Mouse (Mus musculus): ENCODE data around the gene Gm10974. TPM values are rescaled to one million over a fixed set of nuclear protein-coding genes. Genes with fewer than 3 reads are reported as not detected.

Gm10974 gene
- not detected in 2 replicates for polyA plus RNA-seq (2012; rRNA removed)
- polyA plus RNA-seq (2014; fragmentation: Nextera tagmentation; extraction: Ambion mirVana), result not detected in 2 replicates

DNA sequence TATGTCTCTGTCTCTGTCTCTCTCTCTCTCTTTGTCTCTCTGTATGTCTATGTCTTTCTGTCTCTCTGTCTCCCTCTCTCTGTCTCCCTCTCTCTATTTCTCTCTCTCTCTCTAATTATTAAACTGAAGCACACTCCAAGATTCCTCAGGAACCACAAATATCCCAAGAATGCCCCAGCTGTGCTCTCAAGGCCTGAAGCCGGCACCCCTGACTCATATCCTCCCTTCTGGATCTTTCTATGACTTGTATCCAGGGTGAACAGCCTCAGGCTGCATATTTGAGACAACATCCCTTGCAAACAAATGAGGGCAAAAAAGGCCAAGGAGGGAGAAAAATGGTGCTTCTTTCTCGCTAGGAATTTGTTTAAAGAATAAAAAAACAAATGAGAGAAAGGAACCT, at the start of gene Gm10974:
TSS of gene Gm10974 (plus strand) at position 2 of the 400 bp plus-strand sequence.
- H3K27ac ChIP-seq (replicated peaks; ENCODE audit: low read depth, low read length), result no peak within 1 kb of the TSS
- no peak for ATAC-seq (ENCODE audit: low FRiP score, low read depth)

DNA sequence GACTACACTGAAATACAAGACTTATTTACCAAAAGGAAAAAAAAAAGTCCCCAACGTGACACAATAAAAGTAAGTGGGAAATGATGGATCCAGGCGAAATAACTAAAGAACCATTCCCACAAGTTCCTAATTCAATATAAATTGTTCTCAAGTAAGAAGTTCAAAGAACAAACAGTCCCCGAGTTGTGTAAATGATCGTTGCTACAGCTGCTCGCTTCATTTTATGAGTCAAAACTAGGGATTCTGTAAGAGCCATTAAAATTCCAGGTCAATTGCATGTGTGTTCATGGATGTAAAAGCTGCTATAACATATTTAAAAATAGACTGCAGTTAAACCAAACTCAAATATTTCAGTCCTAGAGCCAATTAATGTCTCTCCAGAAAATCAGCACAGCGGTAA, 47.6 kb upstream of the Gm10974 start:
- Histone ChIP-seq H3K27ac (replicated peaks; ENCODE audit: low read depth, low read length) (peak overlapping the region; percentile 52), H3K4me2 (replicated peaks; ENCODE audit: low read depth, low read length, severe bottlenecking) (no peak overlapping the region), H3K4me3 (replicated peaks; ENCODE audit: low read length) (no peak overlapping the region), H3K36me3 (ENCODE audit: control insufficient read depth, insufficient read depth, low read length) (no peaks in the 10 kb centered on the region), H3K9me3 (ENCODE audit: control insufficient read depth, low read length) (0 out of 2 replicates have a peak, but pooled peaks cover 4% of the 10 kb centered on the region), H3K9ac (ENCODE audit: low read depth, low read length, severe bottlenecking) (no peak overlapping the region), H3K27me3 (ENCODE audit: control insufficient read depth, insufficient read depth, low read length) (no peaks in the 10 kb centered on the region), H3K4me1 (ENCODE audit: control insufficient read depth, insufficient read depth, low read length) (peaks cover 27% of the 10 kb centered on the region)
- 29% methylated on average over 6 of the region's 6 CpGs for WGBS
- ATAC-seq (ENCODE audit: low FRiP score, low read depth) (peak; percentile 27; the same call in 1 of the 2 replicates), DNase-seq (ENCODE audit: low spot score) (peak; percentile 41)
- no peak for TF ChIP-seq POLR2A (IDR thresholded peaks at IDR 0.05; ENCODE audit: borderline replicate concordance, extremely low read depth, insufficient read depth, insufficient read length)

More for the DNA sequence above, at the start of gene Gm10974:
- Histone ChIP-seq H3K4me3 (replicated peaks; ENCODE audit: low read length) (no peak within 1 kb of the TSS), H3K27me3 (ENCODE audit: control insufficient read depth, insufficient read depth, low read length) (no peaks in the 10 kb centered on the region), H3K4me2 (replicated peaks; ENCODE audit: low read depth, low read length, severe bottlenecking) (no peak within 1 kb of the TSS), H3K36me3 (ENCODE audit: control insufficient read depth, insufficient read depth, low read length) (no peaks in the 10 kb centered on the region), H3K9me3 (ENCODE audit: control insufficient read depth, low read length) (no peaks in the 10 kb centered on the region), H3K4me1 (ENCODE audit: control insufficient read depth, insufficient read depth, low read length) (peaks cover 11% of the 10 kb centered on the region), H3K9ac (ENCODE audit: low read depth, low read length, severe bottlenecking) (no peak within 1 kb of the TSS)
- TF ChIP-seq POLR2A (IDR thresholded peaks at IDR 0.05; ENCODE audit: borderline replicate concordance, extremely low read depth, insufficient read depth, insufficient read length), result no peak
- 42% methylated on average over 2 of the region's 2 CpGs for WGBS
- peak; percentile 38 for DNase-seq (ENCODE audit: low spot score)

DNA sequence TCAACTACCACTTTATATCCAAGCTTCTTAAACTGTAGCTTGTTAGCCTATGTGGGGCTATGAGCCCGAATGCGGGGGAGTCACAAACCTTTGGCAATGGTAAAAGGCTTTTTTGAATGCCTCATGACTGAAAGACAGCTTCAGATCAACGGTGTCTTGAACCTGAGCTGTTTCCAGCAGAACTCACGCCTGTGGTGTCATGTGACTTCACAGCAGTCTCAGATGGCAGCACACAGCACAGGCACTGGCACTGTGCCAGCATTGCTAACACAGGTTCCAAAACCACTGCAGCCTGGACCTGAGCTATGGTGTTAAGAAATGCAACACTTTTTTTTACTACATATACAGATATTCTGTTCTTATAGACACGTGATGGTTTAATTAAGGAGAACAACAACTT, 44.7 kb upstream of the Gm10974 start:
- Histone ChIP-seq H3K27ac (replicated peaks; ENCODE audit: low read depth, low read length) (0 out of 2 replicates have a peak overlapping the region, but pooled peaks have one; percentile 11), H3K4me1 (ENCODE audit: control insufficient read depth, insufficient read depth, low read length) (peaks cover 31% of the 10 kb centered on the region), H3K36me3 (ENCODE audit: control insufficient read depth, insufficient read depth, low read length) (no peaks in the 10 kb centered on the region), H3K9me3 (ENCODE audit: control insufficient read depth, low read length) (0 out of 2 replicates have a peak, but pooled peaks cover under 1% of the 10 kb centered on the region), H3K27me3 (ENCODE audit: control insufficient read depth, insufficient read depth, low read length) (no peaks in the 10 kb centered on the region), H3K4me2 (replicated peaks; ENCODE audit: low read depth, low read length, severe bottlenecking) (no peak overlapping the region; the same call in 1 of the 2 replicates), H3K9ac (ENCODE audit: low read depth, low read length, severe bottlenecking) (no peak overlapping the region), H3K4me3 (replicated peaks; ENCODE audit: low read length) (no peak overlapping the region)
- ATAC-seq (ENCODE audit: low FRiP score, low read depth) (peak; percentile 62), DNase-seq (ENCODE audit: low spot score) (peak; percentile 81)
- no peak for TF ChIP-seq POLR2A (IDR thresholded peaks at IDR 0.05; ENCODE audit: borderline replicate concordance, extremely low read depth, insufficient read depth, insufficient read length)
- 31% methylated on average over 5 of the region's 5 CpGs for WGBS

DNA sequence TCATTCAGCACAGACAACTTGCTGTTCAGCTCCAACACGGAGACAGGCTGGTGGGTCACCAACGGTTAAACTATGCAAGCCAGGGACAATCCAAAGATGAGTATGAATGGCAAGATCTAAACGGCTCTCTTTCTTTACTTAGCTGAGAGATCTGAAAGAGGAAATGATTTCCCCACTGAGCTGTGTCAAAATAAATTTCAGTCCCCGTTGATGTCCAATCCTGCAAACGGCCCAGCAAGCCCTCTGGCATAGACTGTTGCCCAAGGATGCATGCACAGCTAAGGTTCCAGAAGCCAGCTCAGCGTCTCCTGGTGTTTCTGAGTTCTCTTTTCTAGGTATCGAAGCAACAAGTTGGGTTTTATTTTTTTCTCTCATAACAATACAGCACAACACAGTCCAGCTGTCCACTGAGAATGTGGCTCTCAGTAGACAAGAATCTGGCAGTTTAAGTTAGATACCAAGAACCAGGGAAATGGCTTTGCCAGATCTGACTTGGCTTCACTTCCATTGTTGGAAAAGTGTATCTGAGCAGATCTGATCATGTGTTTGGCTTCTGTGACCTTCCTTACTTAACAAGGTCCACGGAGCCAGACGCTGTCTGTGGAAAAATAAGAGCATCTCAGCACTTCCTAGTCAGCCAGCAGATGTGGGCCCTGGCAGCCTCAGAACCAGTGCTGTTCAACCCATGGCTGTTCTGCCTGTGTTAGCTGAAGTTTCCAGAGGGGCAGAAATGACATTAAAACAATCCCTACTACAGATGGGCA, 42.3 kb upstream of the Gm10974 start:
- no peak for DNase-seq (ENCODE audit: low spot score)
- H3K9ac ChIP-seq (ENCODE audit: low read depth, low read length, severe bottlenecking), result no peak overlapping the region
- no peaks in the 10 kb centered on the region for H3K36me3 ChIP-seq (ENCODE audit: control insufficient read depth, insufficient read depth, low read length)
- no peaks in the 10 kb centered on the region for H3K27me3 ChIP-seq (ENCODE audit: control insufficient read depth, insufficient read depth, low read length)
- no peak for ATAC-seq (ENCODE audit: low FRiP score, low read depth)
- TF ChIP-seq POLR2A (IDR thresholded peaks at IDR 0.05; ENCODE audit: borderline replicate concordance, extremely low read depth, insufficient read depth, insufficient read length), result no peak
- peaks cover 24% of the 10 kb centered on the region for H3K4me1 ChIP-seq (ENCODE audit: control insufficient read depth, insufficient read depth, low read length)
- no peak overlapping the region for H3K4me3 ChIP-seq (replicated peaks; ENCODE audit: low read length)
- H3K27ac ChIP-seq (replicated peaks; ENCODE audit: low read depth, low read length), result no peak overlapping the region
- WGBS, result 69% methylated on average over 9 of the region's 9 CpGs
- H3K9me3 ChIP-seq (ENCODE audit: control insufficient read depth, low read length), result no peaks in the 10 kb centered on the region
- H3K4me2 ChIP-seq (replicated peaks; ENCODE audit: low read depth, low read length, severe bottlenecking), result no peak overlapping the region

DNA sequence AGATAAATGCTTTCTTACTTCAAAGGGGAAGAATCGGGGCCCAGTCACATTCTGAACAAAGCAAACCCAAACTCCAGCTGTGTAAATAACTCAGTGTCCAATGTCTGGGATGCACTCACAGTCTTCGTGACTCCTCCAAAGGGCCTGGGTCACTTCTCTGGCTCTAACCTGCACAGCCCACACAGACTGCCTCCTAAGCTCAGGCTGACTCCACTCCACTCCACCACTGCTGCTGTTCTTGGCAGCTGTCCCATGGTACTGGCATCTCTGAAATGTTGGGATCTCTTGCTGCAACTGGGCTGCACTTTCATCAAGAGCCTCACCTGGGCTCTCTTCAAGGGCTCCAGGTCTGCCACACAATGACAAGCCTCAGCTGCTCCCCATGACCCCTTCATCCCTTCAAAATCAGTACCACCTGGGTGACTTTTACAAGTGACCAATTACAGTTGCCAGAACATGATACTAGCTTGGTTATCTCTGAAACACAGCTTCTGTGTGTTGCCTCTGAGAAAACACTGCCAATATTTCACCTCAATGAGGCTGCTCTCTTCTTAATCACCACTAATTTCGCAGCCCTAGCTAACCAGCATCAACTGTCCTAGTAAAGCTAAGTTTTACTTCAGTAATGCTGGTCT, 40.2 kb upstream of the Gm10974 start:
- Histone ChIP-seq H3K9ac (ENCODE audit: low read depth, low read length, severe bottlenecking) (no peak overlapping the region), H3K9me3 (ENCODE audit: control insufficient read depth, low read length) (no peaks in the 10 kb centered on the region), H3K27me3 (ENCODE audit: control insufficient read depth, insufficient read depth, low read length) (no peaks in the 10 kb centered on the region), H3K27ac (replicated peaks; ENCODE audit: low read depth, low read length) (no peak overlapping the region), H3K4me2 (replicated peaks; ENCODE audit: low read depth, low read length, severe bottlenecking) (no peak overlapping the region), H3K4me3 (replicated peaks; ENCODE audit: low read length) (no peak overlapping the region), H3K36me3 (ENCODE audit: control insufficient read depth, insufficient read depth, low read length) (no peaks in the 10 kb centered on the region), H3K4me1 (ENCODE audit: control insufficient read depth, insufficient read depth, low read length) (peaks cover 14% of the 10 kb centered on the region)
- DNase-seq (ENCODE audit: low spot score), result no peak
- TF ChIP-seq POLR2A (IDR thresholded peaks at IDR 0.05; ENCODE audit: borderline replicate concordance, extremely low read depth, insufficient read depth, insufficient read length), result no peak
- ATAC-seq (ENCODE audit: low FRiP score, low read depth), result no peak
- 67% methylated on average over 3 of the region's 3 CpGs for WGBS

Measured in limb, embryonic 14.5 days (tissue).